Mouse (Mus musculus) C2C12 (cell line): ENCODE measurements around the gene Kansl1. TPM values are rescaled to one million over a fixed set of nuclear protein-coding genes. Genes with fewer than 3 reads are reported as not detected.
"Not testable (repeated sequence)": the region's sequence is repeated elsewhere in the genome, so short reads cannot be mapped to it uniquely, and the experiment has no call there.

Experiments
- H3K27me3 ChIP-seq: one replicate; pipeline ENCODE4 v1.6.1; 2011; ENCODE audit not compliant: control insufficient read depth, insufficient read depth, insufficient read length
- H3K36me3 ChIP-seq: one replicate; pipeline ENCODE4 v1.6.1; 2011; ENCODE audit not compliant: control insufficient read depth, insufficient read depth
- H3K4me3 ChIP-seq: one replicate; pipeline ENCODE4 v1.5.1; 2011; ENCODE audit warnings: mild to moderate bottlenecking, control low read depth; ENCODE audit not compliant: poor library complexity, insufficient read depth, severe bottlenecking
- H3K79me2 ChIP-seq: one replicate; pipeline ENCODE4 v1.6.1; 2011; ENCODE audit not compliant: control insufficient read depth, insufficient read depth
- H3K79me3 ChIP-seq: one replicate; pipeline ENCODE4 v1.6.1; 2011; ENCODE audit warnings: low read depth, control low read depth
- H3ac ChIP-seq: one replicate; pipeline ENCODE3; 2011; ENCODE audit warnings: low read depth; ENCODE audit not compliant: control insufficient read depth, insufficient read length
- CEBPB ChIP-seq: IDR thresholded peaks from one replicate; pipeline ENCODE4 v1.6.1; 2011; ENCODE audit warnings: low read depth, mild to moderate bottlenecking, control low read depth, moderate library complexity
- CTCF ChIP-seq: IDR thresholded peaks from one replicate; pipeline ENCODE4 v1.5.1; 2011; ENCODE audit not compliant: control insufficient read depth, insufficient read depth, insufficient read length
- FOSL1 ChIP-seq: IDR thresholded peaks from one replicate; pipeline ENCODE4 v1.8.0; 2011; ENCODE audit warnings: mild to moderate bottlenecking, low read length; ENCODE audit not compliant: poor library complexity, insufficient read depth, severe bottlenecking
- MAX ChIP-seq: IDR thresholded peaks from one replicate; pipeline ENCODE4 v1.6.1; 2011; ENCODE audit warnings: mild to moderate bottlenecking, control low read depth
- MYOD1 ChIP-seq: IDR thresholded peaks from one replicate; pipeline ENCODE4 v1.6.1; 2011; ENCODE audit warnings: low read depth; ENCODE audit not compliant: control insufficient read depth, insufficient read length
- MYOG ChIP-seq: IDR thresholded peaks from one replicate; pipeline ENCODE4 v1.6.1; 2011; ENCODE audit not compliant: control insufficient read depth, insufficient read length; ENCODE audit errors: extremely low read depth
- USF1 ChIP-seq: IDR thresholded peaks from one replicate; pipeline ENCODE4 v1.6.1; 2011; ENCODE audit warnings: low read depth, mild to moderate bottlenecking, control low read depth, moderate library complexity
- polyA plus RNA-seq: library from polyadenylated mRNA; unstranded; fragments of >200 nt; fragmentation: generic; extraction: Trizol; gene quantifications from one replicate; pipeline ENCODE4 v1.2.1, GENCODE M21; 2012; ENCODE audit warnings: missing spikeins

The Kansl1 gene
- polyA plus RNA-seq, 1 experiment = 14.5 TPM

DNA sequence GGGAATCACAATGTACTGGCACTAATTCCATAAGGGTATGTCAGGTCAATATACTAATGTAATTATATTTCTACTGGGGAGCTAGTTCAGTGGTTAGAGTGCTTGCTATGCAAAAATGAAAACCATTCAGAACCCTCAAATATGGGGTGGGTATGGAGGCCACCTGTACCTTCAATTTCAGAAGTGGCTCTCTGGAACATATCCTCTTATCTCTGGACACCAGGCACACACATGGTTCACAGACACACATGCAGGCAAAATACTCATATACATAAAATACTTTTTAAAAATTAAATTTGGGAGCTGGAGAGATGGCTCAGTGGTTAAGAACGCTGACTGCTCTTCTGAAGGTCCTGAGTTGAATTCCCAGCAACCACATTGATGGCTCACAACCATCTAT, 16.0 kb downstream of the Kansl1 start:
- Histone ChIP-seq H3K79me3 (peaks cover 29% of the 10 kb centered on the region), H3K4me3 (no peak overlapping the region), H3K79me2 (peaks cover 89% of the 10 kb centered on the region), H3ac (no peak overlapping the region), H3K36me3 (no peaks in the 10 kb centered on the region), H3K27me3 (no peaks in the 10 kb centered on the region)
- TF ChIP-seq FOSL1 = no peak
- TF ChIP-seq MYOG = no peak
- no peak for TF ChIP-seq CEBPB
- no peak for TF ChIP-seq USF1
- TF ChIP-seq CTCF = no peak
- no peak for TF ChIP-seq MAX
- TF ChIP-seq MYOD1 = no peak

DNA sequence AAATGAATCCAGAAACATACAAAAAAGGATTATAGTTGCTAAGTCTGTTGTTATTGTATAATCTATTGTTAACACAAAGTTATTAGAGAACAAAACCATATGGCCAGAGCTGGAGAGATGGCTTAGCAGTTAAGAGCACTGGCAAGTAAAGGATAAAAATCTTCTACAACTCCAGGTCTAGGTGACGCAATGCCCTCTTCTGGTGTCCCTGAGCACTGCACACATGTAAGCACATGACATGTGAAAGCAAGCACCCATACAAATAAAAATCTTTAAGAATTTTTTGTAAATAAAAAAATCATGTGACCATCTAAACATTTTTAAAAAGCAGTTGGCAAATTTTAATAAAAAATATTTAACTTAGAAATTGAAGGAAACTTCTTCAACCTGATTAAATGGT, 17.4 kb downstream of the Kansl1 start:
- H3ac ChIP-seq = no peak overlapping the region
- peaks cover 35% of the 10 kb centered on the region for H3K79me3 ChIP-seq
- no peak overlapping the region for H3K4me3 ChIP-seq
- no peaks in the 10 kb centered on the region for H3K36me3 ChIP-seq
- H3K79me2 ChIP-seq = peaks cover 90% of the 10 kb centered on the region
- TF ChIP-seq FOSL1 (no peak), MYOD1 (no peak), CTCF (no peak), MAX (no peak), CEBPB (no peak), MYOG (no peak), USF1 (no peak)
- H3K27me3 ChIP-seq = no peaks in the 10 kb centered on the region

GRCm38 (mm10) chr11:104448499-104448898, 20.2 kb downstream of the Kansl1 start:
- not testable (repeated sequence) for H3K36me3 ChIP-seq, H3K27me3 ChIP-seq, H3K4me3 ChIP-seq, H3ac ChIP-seq
- Histone ChIP-seq H3K79me3 (peaks cover 47% of the 10 kb centered on the region), H3K79me2 (peaks cover 91% of the 10 kb centered on the region)

- no peak overlapping the region for H3ac ChIP-seq
- peaks cover 87% of the 10 kb centered on the region for H3K79me2 ChIP-seq
- no peak for TF ChIP-seq MYOG
- TF ChIP-seq FOSL1 = no peak
- no peak for TF ChIP-seq MYOD1
- TF ChIP-seq CEBPB = no peak
- TF ChIP-seq MAX = no peak
- TF ChIP-seq CTCF = no peak
- TF ChIP-seq USF1 = no peak
- H3K79me3 ChIP-seq = peaks cover 47% of the 10 kb centered on the region
- H3K27me3 ChIP-seq = no peaks in the 10 kb centered on the region
- no peaks in the 10 kb centered on the region for H3K36me3 ChIP-seq
- H3K4me3 ChIP-seq = no peak overlapping the region
These were observed 23.1 kb downstream of the Kansl1 start for GRCm38 (mm10) chr11:104445538-104445937.

- H3K79me2 ChIP-seq = peaks cover 87% of the 10 kb centered on the region
- H3K36me3 ChIP-seq = no peaks in the 10 kb centered on the region
- no peak for TF ChIP-seq CTCF
- no peak for TF ChIP-seq USF1
- no peak for TF ChIP-seq FOSL1
- TF ChIP-seq CEBPB = no peak
- no peak for TF ChIP-seq MYOD1
- TF ChIP-seq MYOG = no peak
- H3K27me3 ChIP-seq = no peaks in the 10 kb centered on the region
- no peak overlapping the region for H3ac ChIP-seq
- H3K79me3 ChIP-seq = peaks cover 52% of the 10 kb centered on the region
- H3K4me3 ChIP-seq = no peak overlapping the region
These were observed 23.6 kb downstream of the Kansl1 start for GRCm38 (mm10) chr11:104445044-104445443.

DNA sequence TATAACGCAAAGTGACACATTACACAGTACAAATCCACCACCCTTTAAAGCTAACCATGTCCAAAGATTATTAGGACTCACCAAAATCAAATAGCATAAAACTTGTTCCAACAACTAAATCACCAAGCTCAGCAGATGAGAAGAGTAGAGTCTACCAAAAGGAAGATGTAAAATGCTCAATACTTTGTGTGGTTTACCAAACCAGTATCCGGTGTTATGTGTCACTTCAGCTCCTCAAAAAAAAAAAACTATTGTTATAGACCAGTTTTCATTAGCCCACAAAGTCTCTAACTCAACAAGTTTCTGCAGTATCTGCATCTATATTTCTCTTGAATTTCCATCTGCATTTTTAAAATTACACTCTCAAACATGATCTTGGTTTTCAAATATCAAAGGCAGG, 25.3 kb downstream of the Kansl1 start:
- no peaks in the 10 kb centered on the region for H3K27me3 ChIP-seq
- TF ChIP-seq CTCF (no peak), USF1 (no peak), MYOD1 (no peak), MYOG (no peak), CEBPB (no peak), MAX (no peak), FOSL1 (no peak)
- H3K36me3 ChIP-seq = no peaks in the 10 kb centered on the region
- peaks cover 89% of the 10 kb centered on the region for H3K79me2 ChIP-seq
- H3K79me3 ChIP-seq = peaks cover 61% of the 10 kb centered on the region
- H3ac ChIP-seq = no peak overlapping the region
- peak overlapping the region; percentile 87 for H3K4me3 ChIP-seq
